Mouse (Mus musculus) embryonic facial prominence, embryonic 15.5 days (tissue): ENCODE measurements around the gene Tspo2. TPM values are rescaled to one million over a fixed set of nuclear protein-coding genes. Genes with fewer than 3 reads are reported as not detected.

ENCODE experiments used
- ATAC-seq: fragments of 200-750 bp; cut with Nextera tagmentation; 2 replicates; pipeline ENCODE4 v1.8.0; 2017; ENCODE audit warnings: low read depth, moderate TSS enrichment; ENCODE audit not compliant: insufficient number of reproducible peaks, low FRiP score, low TSS enrichment
- H3K27ac ChIP-seq: fragments of 300-500 bp; sonication (generic); replicated peaks from 2 replicates; pipeline ENCODE4 v1.5.1; 2015; ENCODE audit warnings: mild to moderate bottlenecking, inconsistent platforms
- H3K27me3 ChIP-seq: fragments of 300-500 bp; sonication (generic); 2 replicates; pipeline ENCODE4 v1.6.1; 2015; ENCODE audit warnings: inconsistent platforms
- H3K36me3 ChIP-seq: fragments of 300-500 bp; sonication (generic); 2 replicates; pipeline ENCODE4 v1.6.1; 2015; ENCODE audit warnings: mild to moderate bottlenecking, inconsistent platforms
- H3K4me1 ChIP-seq: fragments of 300-500 bp; sonication (generic); 2 replicates; pipeline ENCODE4 v1.6.1; 2015; ENCODE audit warnings: inconsistent platforms
- H3K4me2 ChIP-seq: fragments of 300-500 bp; sonication (generic); replicated peaks from 2 replicates; pipeline ENCODE4 v1.6.1; 2015; ENCODE audit warnings: mild to moderate bottlenecking, inconsistent platforms
- H3K4me3 ChIP-seq: fragments of 300-500 bp; sonication (generic); replicated peaks from 2 replicates; pipeline ENCODE4 v1.5.1; 2015; ENCODE audit warnings: mild to moderate bottlenecking, inconsistent platforms
- H3K9ac ChIP-seq: fragments of 300-500 bp; sonication (generic); 2 replicates; pipeline ENCODE4 v1.6.1; 2015; ENCODE audit warnings: inconsistent platforms
- H3K9me3 ChIP-seq: fragments of 300-500 bp; sonication (generic); replicated peaks from 2 replicates; pipeline ENCODE4 v1.6.1; 2016; ENCODE audit warnings: inconsistent platforms
- WGBS: fragments of 180-500 bp; shearing (Covaris S2); methylation state at CpG from one replicate; pipeline ENCODE4 v1.1.7; 2015; 5-methylcytosine and 5-hydroxymethylcytosine counted together
- polyA plus RNA-seq: library from polyadenylated mRNA; unstranded; fragments of >200 nt; fragmentation: Nextera tagmentation; extraction: Ambion mirVana; gene quantifications from 2 replicates; pipeline ENCODE4 v1.2.1, GENCODE M21; 2015

The Tspo2 gene
- polyA plus RNA-seq, 1 experiment from 2014 or later, result 1.6 TPM

DNA sequence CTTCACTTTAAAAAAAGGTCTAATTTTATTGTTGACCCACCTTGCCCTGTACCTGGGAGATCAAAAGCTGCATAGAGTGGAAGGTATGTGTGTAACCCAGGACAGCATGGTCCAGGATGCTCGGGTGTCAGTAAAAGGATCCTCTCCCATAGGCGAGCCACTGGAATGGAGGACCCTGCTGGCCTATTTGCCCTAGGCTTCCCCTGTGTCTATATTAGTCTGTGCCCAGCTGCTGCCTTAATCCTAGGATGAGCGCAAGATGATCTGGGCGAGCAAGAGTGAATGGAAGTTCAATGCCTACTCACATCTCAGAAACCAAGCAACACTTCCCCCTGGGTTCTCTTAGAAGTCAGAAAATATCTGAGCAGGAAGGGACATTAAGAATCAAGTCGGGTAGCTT lies 20.3 kb downstream of the Tspo2 start:
- Histone ChIP-seq H3K36me3 (no peaks in the 10 kb centered on the region), H3K9ac (no peak overlapping the region), H3K4me1 (peaks cover 26% of the 10 kb centered on the region), H3K27ac (no peak overlapping the region), H3K4me2 (no peak overlapping the region), H3K9me3 (no peaks in the 10 kb centered on the region), H3K27me3 (no peaks in the 10 kb centered on the region), H3K4me3 (no peak overlapping the region)
- ATAC-seq, result no peak
- WGBS, result 58% methylated on average over 5 of the region's 5 CpGs

DNA sequence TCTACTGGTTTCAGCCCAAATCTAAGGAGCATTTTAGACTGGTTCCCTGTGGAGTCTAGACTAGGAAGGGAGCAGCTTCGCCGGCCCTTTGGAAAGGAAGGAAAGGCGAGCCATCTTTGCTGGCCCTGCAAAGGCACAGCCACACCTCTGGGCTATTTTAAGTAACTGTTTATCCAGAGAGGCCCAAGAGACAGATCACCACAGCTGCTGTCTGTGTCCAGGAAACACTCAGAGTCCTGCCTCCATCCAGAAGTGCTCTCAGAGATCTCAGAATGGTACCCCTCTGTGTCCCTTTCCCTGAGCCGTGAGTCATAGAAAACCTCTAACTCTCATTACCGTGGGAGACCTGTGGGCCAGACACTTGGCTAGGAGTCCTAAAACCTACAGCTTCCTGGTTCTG lies 20.9 kb downstream of the Tspo2 start:
- ATAC-seq, result no peak
- 29% methylated on average over 5 of the region's 5 CpGs for WGBS
- Histone ChIP-seq H3K4me3 (no peak overlapping the region), H3K27me3 (no peaks in the 10 kb centered on the region), H3K27ac (no peak overlapping the region), H3K9me3 (no peaks in the 10 kb centered on the region), H3K9ac (no peak overlapping the region), H3K36me3 (no peaks in the 10 kb centered on the region), H3K4me2 (no peak overlapping the region), H3K4me1 (peaks cover 27% of the 10 kb centered on the region)

DNA sequence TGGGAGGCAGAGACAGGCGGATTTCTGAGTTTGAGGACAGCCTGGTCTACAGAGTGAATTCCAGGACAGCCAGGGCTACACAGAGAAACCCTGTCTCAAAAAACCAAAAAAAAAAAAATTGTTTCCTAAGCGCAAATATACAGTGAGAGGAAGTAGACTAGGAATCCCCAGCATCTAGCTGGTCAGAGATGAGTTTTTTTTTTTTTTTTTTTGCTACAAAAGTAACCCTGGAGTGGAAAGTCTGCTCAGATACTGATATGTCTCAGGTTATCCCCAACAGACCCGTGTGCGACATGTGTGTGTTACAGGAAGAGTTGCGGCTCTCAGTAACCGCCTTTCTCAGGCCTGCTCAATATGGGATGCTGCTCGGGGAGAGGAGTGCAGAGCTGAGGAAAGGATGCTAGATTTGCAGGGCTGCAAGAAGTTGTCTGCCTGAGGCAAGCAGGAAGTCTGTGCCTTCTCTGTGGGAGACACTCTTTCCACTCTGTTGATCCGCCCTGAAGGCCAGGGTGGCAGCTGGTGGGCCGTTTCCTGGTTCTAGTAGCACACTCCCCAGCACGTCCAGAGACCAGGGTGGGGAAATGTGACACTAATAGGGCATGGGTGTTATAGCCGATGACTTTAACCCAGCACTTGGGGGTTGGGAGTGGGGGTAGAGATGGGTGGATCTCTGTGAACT lies 23.3 kb downstream of the Tspo2 start:
- Histone ChIP-seq H3K27me3 (no peaks in the 10 kb centered on the region), H3K36me3 (no peaks in the 10 kb centered on the region), H3K9me3 (no peaks in the 10 kb centered on the region), H3K9ac (no peak overlapping the region), H3K4me3 (no peak overlapping the region), H3K27ac (peak overlapping the region; percentile 9; the same call in 1 of the 2 replicates), H3K4me1 (peaks cover 26% of the 10 kb centered on the region), H3K4me2 (no peak overlapping the region)
- no peak for ATAC-seq
- 41% methylated on average over 11 of the region's 11 CpGs for WGBS

DNA sequence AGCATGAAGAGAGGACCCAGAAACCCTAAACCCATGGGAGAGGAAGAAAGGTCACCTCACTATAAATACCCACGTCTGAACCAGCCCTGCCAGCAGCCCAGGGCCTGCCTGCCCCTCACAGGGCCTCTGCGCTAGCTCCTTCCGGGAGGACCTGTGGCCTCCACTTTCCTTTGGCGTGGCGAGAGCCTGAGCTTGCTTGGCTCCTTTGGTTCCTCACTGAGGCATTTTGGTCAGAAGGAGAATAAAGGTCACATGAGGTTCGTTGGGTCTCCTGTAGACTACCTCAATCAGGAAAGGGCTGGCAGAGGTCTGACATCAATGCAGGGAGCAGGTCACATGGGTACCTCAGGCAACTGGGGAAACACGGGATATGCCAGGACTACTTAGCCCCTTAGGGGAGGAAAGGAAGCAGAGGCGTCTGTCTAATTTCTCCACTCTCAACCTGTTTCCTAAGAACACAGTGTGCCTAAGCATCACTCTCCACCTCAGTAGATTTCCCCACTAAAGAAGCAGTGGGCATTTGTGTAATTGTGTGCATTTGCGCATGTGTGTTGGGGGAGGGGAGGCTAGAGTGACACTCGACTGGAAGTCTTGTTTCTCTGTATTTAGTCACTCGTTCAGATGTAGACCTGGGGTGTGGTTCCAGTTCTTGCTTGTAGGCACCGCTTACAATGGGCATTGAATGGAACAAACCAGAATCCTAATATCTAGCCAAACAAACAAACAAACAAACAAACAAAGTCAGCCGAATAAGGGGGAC lies 24.2 kb downstream of the Tspo2 start:
- Histone ChIP-seq H3K4me3 (no peak overlapping the region), H3K4me2 (no peak overlapping the region), H3K9me3 (no peaks in the 10 kb centered on the region), H3K27ac (no peak overlapping the region), H3K9ac (no peak overlapping the region), H3K4me1 (peaks cover 23% of the 10 kb centered on the region), H3K36me3 (no peaks in the 10 kb centered on the region), H3K27me3 (no peaks in the 10 kb centered on the region)
- no peak for ATAC-seq
- 54% methylated on average over 13 of the region's 13 CpGs for WGBS

DNA sequence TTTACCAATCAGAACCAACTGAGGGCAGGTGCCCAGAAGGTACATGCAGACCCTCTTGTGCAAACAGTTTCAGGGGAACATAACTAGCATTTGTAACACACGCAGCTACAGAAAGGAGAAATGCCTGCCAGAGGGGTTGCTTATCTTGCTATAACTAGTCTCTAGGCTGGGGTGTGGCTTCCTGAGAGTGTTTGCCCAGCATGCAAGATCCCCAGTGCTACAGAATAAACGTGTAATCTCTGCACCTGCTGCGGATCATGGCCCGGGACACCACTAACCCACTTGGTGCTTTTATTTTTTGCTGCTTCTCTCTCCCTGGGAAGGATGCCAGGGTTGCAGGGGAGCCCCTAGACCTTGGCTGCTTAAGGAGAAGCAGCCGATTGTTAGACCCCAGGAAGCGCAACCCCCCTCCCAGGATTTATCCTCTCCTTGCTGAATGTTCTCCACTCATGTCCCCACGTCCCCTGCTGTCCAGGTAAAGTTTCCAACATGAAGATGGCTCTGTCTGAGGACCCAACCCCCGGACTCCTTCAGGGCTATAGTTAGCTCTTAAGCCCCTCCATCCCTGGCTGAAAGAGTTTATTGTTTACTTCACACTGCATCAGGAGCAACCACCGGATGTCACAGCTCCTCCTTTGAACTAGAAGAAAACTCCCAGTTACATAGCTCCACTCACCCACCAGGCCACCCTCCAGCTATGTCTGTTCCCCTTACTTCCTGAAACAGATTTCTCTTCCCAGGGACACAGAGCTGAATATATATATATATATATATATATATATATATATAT lies 25.3 kb downstream of the Tspo2 start:
- Histone ChIP-seq H3K27me3 (no peaks in the 10 kb centered on the region), H3K9ac (no peak overlapping the region), H3K27ac (no peak overlapping the region), H3K36me3 (no peaks in the 10 kb centered on the region), H3K9me3 (no peaks in the 10 kb centered on the region), H3K4me1 (peaks cover 23% of the 10 kb centered on the region), H3K4me2 (no peak overlapping the region), H3K4me3 (no peak overlapping the region)
- 24% methylated on average over 9 of the region's 9 CpGs for WGBS
- ATAC-seq, result no peak

DNA sequence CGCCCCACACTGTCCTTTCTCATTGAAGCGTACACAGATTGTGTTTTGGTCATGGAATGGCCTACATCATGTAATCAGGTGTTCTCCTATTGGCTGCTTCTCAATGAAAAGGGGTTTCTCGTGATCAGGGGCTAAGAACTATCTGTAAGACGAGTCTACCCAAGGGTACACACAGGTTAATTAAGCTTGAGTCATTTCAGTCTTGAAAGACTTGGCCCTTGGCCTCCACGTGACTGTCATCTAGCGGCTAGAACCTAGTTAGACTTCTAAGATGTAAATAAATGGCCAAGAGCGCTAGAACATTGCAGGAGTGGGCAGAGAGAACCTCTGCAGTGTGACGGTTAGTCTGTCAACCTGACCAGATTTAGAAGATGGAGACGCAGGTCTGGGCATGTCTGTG lies 27.1 kb downstream of the Tspo2 start:
- Histone ChIP-seq H3K36me3 (no peaks in the 10 kb centered on the region), H3K9me3 (no peaks in the 10 kb centered on the region), H3K9ac (no peak overlapping the region), H3K4me1 (peaks cover 20% of the 10 kb centered on the region), H3K4me3 (no peak overlapping the region), H3K4me2 (no peak overlapping the region), H3K27me3 (no peaks in the 10 kb centered on the region), H3K27ac (no peak overlapping the region)
- no peak for ATAC-seq
- WGBS, result 76% methylated on average over 9 of the region's 9 CpGs

DNA sequence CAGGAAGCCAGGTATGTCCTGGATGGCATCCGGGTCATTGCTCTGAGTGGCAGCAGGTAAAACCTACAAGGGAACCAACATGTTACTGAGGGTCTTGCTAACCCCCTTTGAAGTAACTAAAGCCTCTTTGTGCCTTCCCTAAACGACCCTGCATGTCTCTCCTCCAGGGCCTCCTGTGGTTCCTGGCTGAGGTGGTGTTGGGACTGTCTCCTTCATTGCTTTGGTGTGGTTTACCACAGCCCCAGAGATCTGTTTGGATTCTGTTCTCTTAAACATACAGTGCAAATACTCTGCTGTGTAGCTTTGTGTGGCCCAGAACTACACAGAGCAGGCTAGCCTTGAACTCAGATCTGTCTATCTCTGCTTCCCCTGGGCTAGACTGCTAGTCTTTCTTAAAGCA lies 31.8 kb downstream of the Tspo2 start:
- no peaks in the 10 kb centered on the region for H3K4me1 ChIP-seq
- peaks cover 27% of the 10 kb centered on the region for H3K36me3 ChIP-seq
- no peak overlapping the region for H3K27ac ChIP-seq
- no peak overlapping the region for H3K9ac ChIP-seq
- H3K27me3 ChIP-seq, result no peaks in the 10 kb centered on the region
- H3K4me3 ChIP-seq, result no peak overlapping the region
- ATAC-seq, result no peak
- no peak overlapping the region for H3K4me2 ChIP-seq
- no peaks in the 10 kb centered on the region for H3K9me3 ChIP-seq
- 63% methylated on average over 2 of the region's 2 CpGs for WGBS

DNA sequence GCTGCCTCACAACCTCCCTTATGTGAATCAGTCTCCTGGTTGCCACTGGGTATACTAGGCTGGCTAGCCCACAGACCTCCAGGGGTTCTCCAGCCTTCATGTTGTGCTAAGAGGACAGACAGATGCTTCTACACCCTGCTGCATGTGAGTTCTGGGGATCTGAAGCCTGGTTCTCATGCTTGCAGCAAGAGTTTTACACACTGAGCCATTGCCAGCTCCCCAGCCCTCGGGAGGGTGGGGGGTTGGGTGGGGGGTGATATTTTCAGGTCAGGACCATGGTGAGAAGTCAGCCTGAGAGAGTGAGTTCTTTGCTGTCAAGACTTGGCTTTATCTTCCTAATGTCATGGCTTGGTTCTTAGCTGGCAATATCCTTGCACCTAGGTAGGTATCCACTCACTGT lies 32.5 kb downstream of the Tspo2 start:
- Histone ChIP-seq H3K27me3 (no peaks in the 10 kb centered on the region), H3K4me3 (no peak overlapping the region), H3K4me1 (no peaks in the 10 kb centered on the region), H3K4me2 (no peak overlapping the region), H3K9ac (no peak overlapping the region), H3K9me3 (no peaks in the 10 kb centered on the region), H3K27ac (no peak overlapping the region), H3K36me3 (peaks cover 33% of the 10 kb centered on the region)
- no peak for ATAC-seq
- whole genome bisulfite sequencing, result 68% methylated on average over 1 of the region's 1 CpGs

DNA sequence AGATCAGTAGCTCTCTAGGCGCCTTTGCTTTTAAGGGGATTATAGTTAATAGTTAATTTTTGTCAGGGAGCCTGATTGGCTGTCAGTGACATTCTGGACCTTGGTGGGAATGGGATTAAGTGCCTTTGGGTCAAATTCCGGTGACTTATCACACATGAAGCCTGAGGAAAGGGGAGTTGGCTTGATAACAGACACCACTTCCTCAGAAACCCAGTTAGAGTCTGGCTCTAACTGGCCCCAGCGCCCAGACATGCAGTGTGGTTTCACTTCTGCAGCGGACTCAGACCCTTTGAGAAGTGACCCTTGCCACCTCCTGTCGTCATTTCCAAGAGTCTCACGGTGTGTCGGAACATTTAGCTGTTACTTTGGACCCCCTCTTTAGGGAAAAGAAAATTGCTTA lies 33.1 kb downstream of the Tspo2 start:
- Histone ChIP-seq H3K4me2 (no peak overlapping the region), H3K36me3 (peaks cover 37% of the 10 kb centered on the region), H3K4me3 (no peak overlapping the region), H3K9me3 (no peaks in the 10 kb centered on the region), H3K4me1 (no peaks in the 10 kb centered on the region), H3K27me3 (no peaks in the 10 kb centered on the region), H3K27ac (no peak overlapping the region), H3K9ac (no peak overlapping the region)
- ATAC-seq, result no peak
- WGBS, result 73% methylated on average over 7 of the region's 7 CpGs

DNA sequence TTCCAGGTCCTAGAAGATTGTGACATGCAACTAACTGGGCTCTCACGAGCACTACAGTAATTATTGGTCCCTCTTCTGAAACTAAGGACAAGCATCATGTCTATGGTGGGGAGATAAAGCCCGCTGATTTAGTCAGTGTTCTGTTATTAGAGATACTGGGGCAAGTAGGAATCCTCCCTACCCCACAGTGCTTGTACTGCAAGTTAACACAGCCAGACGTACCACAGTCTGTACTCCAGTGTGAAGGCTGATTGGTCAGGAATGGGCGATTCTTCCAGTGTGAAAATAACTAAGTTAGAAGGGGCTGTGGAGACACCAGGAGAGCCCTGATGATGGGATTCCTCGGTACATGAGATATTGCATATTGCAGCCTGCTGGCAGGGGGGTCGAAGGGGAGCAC lies 33.8 kb downstream of the Tspo2 start:
- Histone ChIP-seq H3K9ac (no peak overlapping the region), H3K4me1 (no peaks in the 10 kb centered on the region), H3K9me3 (no peaks in the 10 kb centered on the region), H3K4me3 (no peak overlapping the region), H3K4me2 (no peak overlapping the region), H3K27ac (no peak overlapping the region), H3K27me3 (no peaks in the 10 kb centered on the region), H3K36me3 (peaks cover 37% of the 10 kb centered on the region)
- WGBS, result 87% methylated on average over 6 of the region's 6 CpGs
- no peak for ATAC-seq

DNA sequence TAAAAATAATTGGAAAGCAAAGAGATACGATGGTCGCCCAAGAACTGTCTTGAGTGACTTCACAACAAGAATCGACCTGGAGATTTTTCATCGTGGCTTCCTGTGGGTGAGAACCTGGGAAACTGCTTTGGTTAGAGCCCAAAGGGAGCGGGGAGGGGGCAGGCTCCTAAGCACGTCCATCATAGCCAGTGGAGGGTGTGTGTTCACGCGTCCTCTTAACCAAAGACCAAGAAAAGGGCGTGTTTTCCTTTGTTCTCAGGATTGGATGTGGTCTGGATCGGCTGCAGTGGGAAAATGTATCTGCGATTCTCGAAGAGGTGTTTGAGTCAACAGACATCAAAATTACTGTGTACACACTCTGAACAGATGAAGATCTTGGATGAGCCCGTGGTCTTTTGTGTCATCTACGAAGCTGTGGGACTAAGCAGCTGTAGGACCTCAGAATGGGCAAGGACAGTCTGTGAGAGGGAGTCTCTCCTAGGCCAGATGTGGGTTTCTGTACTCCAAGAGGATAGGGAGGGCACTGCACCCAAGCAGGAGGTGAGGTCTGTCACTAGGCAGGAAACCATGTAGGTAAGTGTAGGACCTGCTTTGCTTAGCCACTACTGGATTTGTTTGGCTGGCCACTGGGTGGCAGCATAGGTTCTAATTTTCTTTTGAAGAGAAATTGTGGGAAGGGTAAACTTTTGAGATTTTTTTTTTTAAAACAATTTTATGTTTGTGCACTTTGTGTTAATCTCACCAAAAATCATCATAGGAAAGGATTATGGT lies 34.7 kb downstream of the Tspo2 start:
- no peak for ATAC-seq
- Histone ChIP-seq H3K9ac (no peak overlapping the region), H3K9me3 (no peaks in the 10 kb centered on the region), H3K4me1 (peaks cover 6% of the 10 kb centered on the region; the same call in 1 of the 2 replicates), H3K27ac (no peak overlapping the region), H3K27me3 (no peaks in the 10 kb centered on the region), H3K4me3 (no peak overlapping the region), H3K36me3 (peaks cover 37% of the 10 kb centered on the region), H3K4me2 (no peak overlapping the region)
- WGBS, result 86% methylated on average over 14 of the region's 14 CpGs
